Mouse (Mus musculus) bone marrow, adult 2 months (tissue): ENCODE data around the gene Jak1. TPM values are rescaled to one million over a fixed set of nuclear protein-coding genes. Genes with fewer than 3 reads are reported as not detected.

Experiments
- H3K27ac ChIP-seq: fragments of 200-500 bp; 2 replicates; pipeline ENCODE4 v1.5.1; 2012; ENCODE audit warnings: low read depth, mild to moderate bottlenecking, control low read depth, inconsistent platforms, low read length; ENCODE audit not compliant: control insufficient read depth, poor library complexity, insufficient read depth
- H3K4me1 ChIP-seq: fragments of 200-500 bp; 2 replicates; pipeline ENCODE4 v1.6.1; 2011; ENCODE audit warnings: low read length; ENCODE audit not compliant: control insufficient read depth, insufficient read depth
- H3K4me3 ChIP-seq: fragments of 200-500 bp; replicated peaks from 2 replicates; pipeline ENCODE3; 2011; ENCODE audit warnings: mild to moderate bottlenecking, low read depth, low read length, control low read depth; ENCODE audit not compliant: control insufficient read depth
- CTCF ChIP-seq: fragments of 200-500 bp; IDR thresholded peaks from 2 replicates; pipeline ENCODE4 v1.5.1; 2011; ENCODE audit warnings: low read length, control low read depth; ENCODE audit not compliant: control insufficient read depth, insufficient read depth
- POLR2A ChIP-seq: fragments of 200-500 bp; IDR thresholded peaks from 2 replicates; pipeline ENCODE4 v1.6.1; 2011; ENCODE audit warnings: low read depth, mild to moderate bottlenecking, control low read depth, low read length, borderline replicate concordance; ENCODE audit not compliant: control insufficient read depth
- WGBS: fragments of 180-500 bp; shearing (Covaris S2); methylation state at CpG from one replicate; pipeline ENCODE4 v1.1.7; 2018; 5-methylcytosine and 5-hydroxymethylcytosine counted together
- polyA plus RNA-seq: library from polyadenylated mRNA; stranded (reverse); fragments of >200 nt; gene quantifications from 2 replicates; pipeline ENCODE4 v1.2.4, GENCODE M21; 2011; ENCODE audit warnings: low replicate concordance; ENCODE audit not compliant: missing spikeins, insufficient read depth, insufficient read length

Jak1 gene
- polyA plus RNA-seq, result 29.3 and 44.7 TPM in 2 replicates

DNA sequence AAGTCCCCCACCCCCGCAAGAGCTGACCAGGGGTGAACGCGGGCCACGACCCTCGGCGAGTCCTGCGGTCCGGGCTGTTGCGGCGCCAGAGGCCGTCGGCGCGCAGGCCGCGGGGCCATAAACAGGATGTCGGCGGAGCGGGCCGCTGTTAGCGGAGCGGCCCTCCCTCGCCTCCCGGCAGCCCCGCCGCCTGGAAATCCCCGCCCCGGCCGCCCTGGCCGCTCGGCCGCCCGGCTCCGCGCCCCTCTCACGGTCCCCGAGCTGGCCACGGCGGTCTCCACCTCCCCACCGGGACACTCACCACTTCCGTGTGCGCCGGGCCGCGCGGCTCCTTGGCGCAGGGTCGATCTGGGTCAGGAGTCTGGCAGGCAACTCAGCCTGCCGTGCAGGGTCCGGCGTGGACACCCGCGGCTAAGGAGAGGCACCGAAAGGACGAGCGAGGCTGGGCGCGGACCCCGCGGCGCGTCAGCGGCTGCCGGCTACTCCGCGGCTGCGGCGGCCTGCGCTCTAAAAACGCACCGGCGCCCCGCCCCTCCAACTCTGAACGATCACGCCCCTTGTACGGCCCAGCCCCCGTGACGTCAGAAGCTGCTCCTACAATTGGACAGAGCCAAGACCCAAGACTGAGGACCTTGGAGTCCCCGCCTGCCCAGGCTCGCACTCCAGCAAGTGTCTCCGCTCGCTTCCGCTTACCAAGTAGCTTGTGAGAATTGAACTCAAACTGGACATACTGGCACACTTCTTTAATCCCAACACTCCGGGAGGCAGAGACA lies at the start of gene Jak1:
TSS of gene Jak1 (minus strand) at position 542 of the 773 bp plus-strand sequence.
- under 1% methylated on average over 84 of the region's 84 CpGs for WGBS
- peak within 1 kb of the TSS; percentile 88 for H3K4me3 ChIP-seq
- peaks cover 7% of the 10 kb centered on the region; the same call in 1 of the 2 replicates for H3K4me1 ChIP-seq
- TF ChIP-seq CTCF (peak; percentile 14; the same call in 1 of the 2 replicates), POLR2A (peak; percentile 98; the same call in 1 of the 2 replicates)
- H3K27ac ChIP-seq, result peak within 1 kb of the TSS; percentile 99

DNA sequence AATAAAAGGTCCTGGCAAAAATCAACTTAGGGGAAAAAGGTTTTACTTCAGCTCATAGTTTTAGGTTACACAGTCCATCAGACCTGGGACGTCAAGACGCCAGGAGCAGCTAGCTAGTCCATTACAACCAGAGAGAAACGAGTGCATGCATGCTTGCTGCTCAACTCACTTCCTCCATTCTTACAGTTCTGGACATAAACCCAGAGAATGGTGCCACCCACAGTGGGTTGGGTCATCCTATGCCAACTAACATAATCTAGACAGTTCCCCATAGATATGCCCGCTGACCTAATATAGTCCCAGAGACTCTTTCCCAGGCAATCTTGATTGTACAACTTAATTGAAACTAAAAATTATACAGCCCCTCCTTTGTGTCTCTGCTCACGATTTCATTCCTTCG lies 47.0 kb upstream of the Jak1 start:
- Histone ChIP-seq H3K4me1 (no peaks in the 10 kb centered on the region; the same call in 1 of the 2 replicates), H3K4me3 (no peak overlapping the region), H3K27ac (no peak overlapping the region)
- 64% methylated on average over 6 of the region's 6 CpGs for WGBS
- TF ChIP-seq CTCF, result no peak

DNA sequence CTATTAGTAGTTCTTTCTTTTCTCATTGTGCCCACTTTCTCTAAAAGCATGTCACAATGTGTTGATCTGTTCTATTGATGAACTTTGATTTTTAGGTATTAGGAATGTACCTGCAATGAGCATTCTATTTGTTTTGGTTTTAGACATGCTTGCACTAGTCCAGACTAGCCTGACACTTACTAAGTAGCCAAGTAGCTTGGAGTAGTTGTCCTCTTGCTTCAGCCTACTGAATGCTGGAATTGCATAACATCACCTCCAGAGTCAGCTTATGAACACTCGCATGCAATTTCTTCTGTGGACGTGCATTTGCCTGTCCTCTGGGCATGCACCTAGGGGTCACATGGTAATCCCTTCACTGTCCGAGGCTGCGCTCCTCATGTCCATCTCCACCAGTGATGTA lies 43.1 kb upstream of the Jak1 start:
- no peak for TF ChIP-seq CTCF
- TF ChIP-seq POLR2A, result no peak
- WGBS, result 65% methylated on average over 4 of the region's 4 CpGs
- H3K4me3 ChIP-seq, result no peak overlapping the region
- H3K27ac ChIP-seq, result no peak overlapping the region
- no peaks in the 10 kb centered on the region; the same call in 1 of the 2 replicates for H3K4me1 ChIP-seq

DNA sequence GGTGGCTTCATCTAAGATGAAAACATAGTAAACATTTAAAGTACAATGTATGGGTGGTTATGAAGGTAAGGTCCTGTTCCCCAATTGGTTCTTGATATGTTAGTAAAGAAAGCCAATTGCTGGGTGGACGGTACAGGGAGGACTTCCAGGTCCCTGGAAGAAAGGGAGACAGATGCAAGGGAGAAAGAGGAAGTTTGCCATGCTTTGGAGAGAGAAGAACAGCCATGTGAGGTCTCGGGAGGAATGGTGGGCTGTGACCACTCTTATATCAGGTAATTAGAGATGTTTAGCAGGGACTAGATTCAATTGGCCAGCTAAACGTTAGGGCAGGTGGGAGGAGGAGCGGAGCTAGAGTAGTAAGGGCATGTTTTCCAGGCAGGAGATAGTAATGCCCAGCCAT lies 42.2 kb upstream of the Jak1 start:
- Histone ChIP-seq H3K27ac (no peak overlapping the region), H3K4me1 (no peaks in the 10 kb centered on the region; the same call in 1 of the 2 replicates), H3K4me3 (no peak overlapping the region)
- 54% methylated on average over 4 of the region's 4 CpGs for WGBS
- TF ChIP-seq CTCF (no peak), POLR2A (no peak)

DNA sequence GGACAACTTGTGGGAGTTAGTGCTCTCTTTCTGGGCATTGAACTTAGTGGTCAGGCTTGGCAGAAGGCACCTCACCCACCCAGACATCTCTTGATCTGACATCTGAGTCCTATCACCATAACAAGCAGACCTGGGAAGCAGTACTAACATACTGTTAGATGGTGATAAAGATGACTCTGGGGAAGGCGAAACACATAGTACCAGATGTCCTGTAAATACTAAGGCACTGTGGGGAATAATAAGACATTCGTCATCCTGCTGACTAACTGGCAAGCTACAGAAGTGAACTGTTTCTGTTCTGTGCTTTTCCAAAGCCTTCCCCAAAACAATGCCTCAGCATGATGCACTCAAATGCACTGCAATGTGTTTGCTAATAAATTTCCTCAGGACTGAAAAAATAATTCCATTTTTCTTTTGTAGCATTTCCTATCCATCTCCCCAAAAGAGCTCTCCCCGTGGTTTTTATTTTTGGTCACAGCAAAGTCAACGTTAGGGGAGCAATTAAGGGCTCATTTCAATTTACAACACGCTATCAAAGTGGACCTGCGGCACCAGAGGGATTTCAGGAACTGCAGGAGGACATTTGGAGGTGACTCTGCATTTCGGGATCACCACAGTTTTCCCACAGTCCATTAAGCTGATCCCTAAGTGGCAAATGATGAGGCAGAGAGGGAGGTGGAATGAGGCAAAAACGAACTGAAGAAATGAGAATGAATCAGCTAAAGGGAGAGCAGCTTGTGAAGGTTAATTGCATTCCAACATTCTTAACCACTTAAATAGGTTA lies 41.2 kb upstream of the Jak1 start:
- H3K4me3 ChIP-seq, result no peak overlapping the region
- TF ChIP-seq CTCF, result no peak
- TF ChIP-seq POLR2A, result no peak
- no peaks in the 10 kb centered on the region; the same call in 1 of the 2 replicates for H3K4me1 ChIP-seq
- 50% methylated on average over 8 of the region's 8 CpGs for WGBS
- H3K27ac ChIP-seq, result no peak overlapping the region

DNA sequence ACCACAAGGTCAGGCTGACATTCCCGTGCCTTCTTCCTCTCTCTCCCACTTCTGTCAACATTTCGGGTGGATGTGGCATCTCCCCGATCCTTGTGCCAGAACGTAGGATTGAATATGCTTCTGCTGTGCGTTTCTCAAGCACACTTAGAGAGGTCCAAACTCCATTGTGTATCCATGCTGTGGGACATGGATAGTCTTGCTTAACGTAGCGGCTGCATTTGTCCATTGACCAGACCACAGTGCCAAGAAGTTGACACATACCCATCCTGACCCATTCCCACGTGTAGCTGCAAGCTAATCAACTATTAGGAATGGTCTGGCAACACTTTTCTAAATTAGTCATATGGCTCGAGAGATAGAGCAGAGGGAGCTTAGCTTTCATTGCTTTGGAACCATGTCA lies 40.0 kb upstream of the Jak1 start:
- TF ChIP-seq POLR2A (no peak), CTCF (no peak)
- Histone ChIP-seq H3K27ac (no peak overlapping the region), H3K4me1 (peaks cover under 1% of the 10 kb centered on the region), H3K4me3 (no peak overlapping the region)
- WGBS, result 76% methylated on average over 9 of the region's 9 CpGs

DNA sequence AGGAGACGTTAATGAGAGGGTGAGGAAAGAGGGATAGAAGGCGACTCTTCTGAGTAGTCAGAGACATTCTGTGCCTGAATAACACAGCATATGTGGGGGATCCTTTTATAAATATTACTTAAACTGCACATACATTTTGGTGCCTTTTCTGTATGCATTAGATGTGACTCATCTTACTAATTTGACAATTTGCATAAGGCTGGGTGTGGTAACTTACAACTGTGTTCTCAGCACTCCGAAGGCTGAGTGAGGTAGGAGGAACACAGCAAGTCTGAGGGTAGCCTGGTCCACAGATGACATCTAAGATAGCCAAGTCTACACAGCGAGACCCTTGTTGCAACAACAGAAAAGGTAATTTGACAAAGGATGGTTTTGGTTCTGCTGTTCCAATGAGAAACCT lies 39.0 kb upstream of the Jak1 start:
- TF ChIP-seq POLR2A (no peak), CTCF (no peak)

DNA sequence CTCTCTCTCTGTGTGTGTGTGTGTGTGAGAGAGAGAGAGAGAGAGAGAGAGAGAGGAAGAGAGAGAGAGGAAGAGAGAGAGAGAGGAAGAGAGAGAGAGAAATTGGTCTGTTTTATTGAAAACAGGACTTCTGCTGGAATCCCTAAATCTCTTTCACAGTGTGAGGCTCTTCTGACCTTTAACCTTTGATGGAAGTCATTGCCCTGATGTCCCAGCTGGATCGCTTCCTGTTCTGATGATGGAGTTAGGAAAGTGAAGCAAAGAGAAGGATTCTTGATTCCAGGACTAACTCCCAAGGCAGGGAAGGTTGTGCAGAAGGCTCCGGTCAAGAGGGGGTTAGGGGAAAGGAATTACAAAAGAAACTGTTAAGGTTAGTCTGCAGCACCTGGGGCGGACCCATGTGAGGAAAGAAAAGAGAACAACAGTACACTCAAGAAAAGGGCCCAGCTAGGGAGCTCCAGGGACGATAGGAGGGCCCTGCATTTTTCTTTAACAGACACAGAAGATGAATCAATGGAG lies 35.4 kb upstream of the Jak1 start:
- TF ChIP-seq CTCF (no peak), POLR2A (no peak)
- Histone ChIP-seq H3K27ac (no peak overlapping the region), H3K4me1 (peaks cover 10% of the 10 kb centered on the region), H3K4me3 (no peak overlapping the region)
- 66% methylated on average over 4 of the region's 4 CpGs for WGBS

More for the DNA sequence above, 39.0 kb upstream of the Jak1 start:
- Histone ChIP-seq H3K27ac (no peak overlapping the region), H3K4me3 (no peak overlapping the region), H3K4me1 (peaks cover 3% of the 10 kb centered on the region)
- 75% methylated on average over 4 of the region's 4 CpGs for WGBS
